8 mouse cellular contexts compared by ENCODE assay signal in genomic region chr1:89136089-89136811, GRCm38 (mm10).
A peak's percentile ranks its signal among the peaks of the same experiment; 100 is the strongest.
DNase-seq lines count a peak whose midpoint lies in the region; ATAC-seq and TF ChIP-seq lines count a peak whose summit lies in the region.
"Had no signal": no experiment of that assay in that cellular context is flagged by ENCODE, and none has a peak within 500 bp of the region (broad histone marks: within the 10 kb centered on the region; RNA-seq: fewer than 3 reads in every experiment).

No protein-coding gene starts in this region.

- no peak overlapping the region for H3K27ac ChIP-seq in forebrain, postnatal 0 days (ENCODE audit: low read depth, low read length)
- H3K27ac ChIP-seq in lung, embryonic 14.5 days (ENCODE audit: low read depth) = no peak overlapping the region
- H3K27ac ChIP-seq in thymus, adult 2 months (ENCODE audit: control insufficient read depth, insufficient read depth, low read length) = no peak overlapping the region
- H3K27ac ChIP-seq: midbrain, embryonic 12.5 days had no signal

- peaks cover 16% of the 10 kb centered on the region; the same call in 1 of the 2 replicates for H3K4me1 ChIP-seq in forebrain, postnatal 0 days (ENCODE audit: insufficient read depth)
- H3K4me1 ChIP-seq in lung, embryonic 14.5 days (ENCODE audit: insufficient read depth) = peaks cover 15% of the 10 kb centered on the region
- H3K4me1 ChIP-seq in thymus, adult 2 months (replicated peaks; ENCODE audit: control insufficient read depth, insufficient read depth, low read length) = 0 out of 2 replicates have a peak, but pooled peaks cover under 1% of the 10 kb centered on the region

- no peak overlapping the region for H3K4me3 ChIP-seq in forebrain, postnatal 0 days (ENCODE audit: low read depth, low read length)
- H3K4me3 ChIP-seq in lung, embryonic 14.5 days (ENCODE audit: low read depth, low read length) = no peak overlapping the region
- H3K4me3 ChIP-seq in thymus, adult 2 months (ENCODE audit: control insufficient read depth, insufficient read depth, low read length) = no peak overlapping the region
- H3K4me3 ChIP-seq: midbrain, embryonic 12.5 days had no signal

- no peak overlapping the region for H3K4me2 ChIP-seq in forebrain, postnatal 0 days (ENCODE audit: low read depth)
- no peak overlapping the region for H3K4me2 ChIP-seq in lung, embryonic 14.5 days
- H3K4me2 ChIP-seq: midbrain, embryonic 12.5 days had no signal

- no peaks in the 10 kb centered on the region for H3K9me3 ChIP-seq in forebrain, postnatal 0 days (ENCODE audit: low read length)
- no peaks in the 10 kb centered on the region for H3K9me3 ChIP-seq in lung, embryonic 14.5 days (ENCODE audit: low read depth, low read length)
- H3K9me3 ChIP-seq: midbrain, embryonic 12.5 days had no signal

- no peaks in the 10 kb centered on the region for H3K27me3 ChIP-seq in forebrain, postnatal 0 days (ENCODE audit: insufficient read depth, low read length)
- H3K27me3 ChIP-seq in lung, embryonic 14.5 days (ENCODE audit: insufficient read depth, low read length) = no peaks in the 10 kb centered on the region
- no peaks in the 10 kb centered on the region for H3K27me3 ChIP-seq in thymus, adult 2 months (ENCODE audit: control insufficient read depth, insufficient read depth, low read length)
- H3K27me3 ChIP-seq: midbrain, embryonic 12.5 days had no signal

- peak; percentile 36 to 41 for DNase-seq in left cerebral cortex, adult 18-20 months (ENCODE audit: low spot score in 2 of 2)
- DNase-seq in left cerebral cortex, adult 11 months (ENCODE audit: low spot score) = no peak
- peak; percentile 50 for DNase-seq in forebrain, postnatal 0 days
- peak; percentile 83 for DNase-seq in heart, postnatal 4 days
- peak; percentile 78 for DNase-seq in lung, embryonic 14.5 days
- DNase-seq in thymus, adult 2 months = no peak
- DNase-seq in thymus, postnatal 14 days = no peak

- no peak for TF ChIP-seq POLR2A in thymus, adult 2 months (IDR thresholded peaks at IDR 0.05; ENCODE audit: control insufficient read depth, extremely low read depth, insufficient read depth, low read length, poor library complexity)

- H3K9ac ChIP-seq in forebrain, postnatal 0 days = no peak overlapping the region
- H3K9ac ChIP-seq in lung, embryonic 14.5 days = no peak overlapping the region
- H3K9ac ChIP-seq: midbrain, embryonic 12.5 days had no signal

- H3K36me3 ChIP-seq in forebrain, postnatal 0 days (ENCODE audit: insufficient read depth) = no peaks in the 10 kb centered on the region
- peaks cover 10% of the 10 kb centered on the region; the same call in 1 of the 2 replicates for H3K36me3 ChIP-seq in lung, embryonic 14.5 days (ENCODE audit: insufficient read depth)
- H3K36me3 ChIP-seq in thymus, adult 2 months (ENCODE audit: control insufficient read depth, insufficient read depth, low read length) = no peaks in the 10 kb centered on the region

- TF ChIP-seq CTCF in forebrain, postnatal 0 days (IDR thresholded peaks at IDR 0.05; ENCODE audit: low read depth) = no peak
- TF ChIP-seq CTCF in lung, embryonic 14.5 days (IDR thresholded peaks at IDR 0.05; ENCODE audit: low read depth) = no peak
- TF ChIP-seq CTCF in thymus, adult 2 months (IDR thresholded peaks at IDR 0.05; ENCODE audit: borderline replicate concordance, control insufficient read depth, extremely low read depth, insufficient read depth, low read length, poor library complexity) = no peak

- ATAC-seq in forebrain, postnatal 0 days = peak; percentile 28; the same call in 1 of the 2 replicates
- peak; percentile 62 for ATAC-seq in lung, embryonic 14.5 days (ENCODE audit: insufficient read depth)

- WGBS in forebrain, postnatal 0 days = 37% methylated on average over 13 of the region's 13 CpGs
- 61% methylated on average over 13 of the region's 13 CpGs for WGBS in lung, embryonic 14.5 days
- WGBS in thymus, adult 2 months = 90% methylated on average over 13 of the region's 13 CpGs

Comparison
In these comparisons a context has a peak if more than half of its experiments do, and no peak if none do; other contexts are left out.
1. DNase-seq: peak in left cerebral cortex, adult 18-20 months (2 of 2), forebrain, postnatal 0 days (single experiment), heart, postnatal 4 days (single experiment) and lung, embryonic 14.5 days (single experiment); none in left cerebral cortex, adult 11 months (single experiment), thymus, adult 2 months (single experiment) and thymus, postnatal 14 days (single experiment).